Mouse (Mus musculus) bone marrow, adult 2 months (tissue): ENCODE results near the gene Igsf3. TPM values are rescaled to one million over a fixed set of nuclear protein-coding genes. Genes with fewer than 3 reads are reported as not detected.

ENCODE experiments used
- H3K27ac ChIP-seq: fragments of 200-500 bp; 2 replicates; pipeline ENCODE4 v1.5.1; 2012; ENCODE audit warnings: low read depth, mild to moderate bottlenecking, control low read depth, inconsistent platforms, low read length; ENCODE audit not compliant: control insufficient read depth, poor library complexity, insufficient read depth
- H3K4me1 ChIP-seq: fragments of 200-500 bp; 2 replicates; pipeline ENCODE4 v1.6.1; 2011; ENCODE audit warnings: low read length; ENCODE audit not compliant: control insufficient read depth, insufficient read depth
- H3K4me3 ChIP-seq: fragments of 200-500 bp; replicated peaks from 2 replicates; pipeline ENCODE3; 2011; ENCODE audit warnings: mild to moderate bottlenecking, low read depth, low read length, control low read depth; ENCODE audit not compliant: control insufficient read depth
- CTCF ChIP-seq: fragments of 200-500 bp; IDR thresholded peaks from 2 replicates; pipeline ENCODE4 v1.5.1; 2011; ENCODE audit warnings: low read length, control low read depth; ENCODE audit not compliant: control insufficient read depth, insufficient read depth
- POLR2A ChIP-seq: fragments of 200-500 bp; IDR thresholded peaks from 2 replicates; pipeline ENCODE4 v1.6.1; 2011; ENCODE audit warnings: low read depth, mild to moderate bottlenecking, control low read depth, low read length, borderline replicate concordance; ENCODE audit not compliant: control insufficient read depth
- WGBS: fragments of 180-500 bp; shearing (Covaris S2); methylation state at CpG from one replicate; pipeline ENCODE4 v1.1.7; 2018; 5-methylcytosine and 5-hydroxymethylcytosine counted together
- polyA plus RNA-seq: library from polyadenylated mRNA; stranded (reverse); fragments of >200 nt; gene quantifications from 2 replicates; pipeline ENCODE4 v1.2.4, GENCODE M21; 2011; ENCODE audit warnings: low replicate concordance; ENCODE audit not compliant: missing spikeins, insufficient read depth, insufficient read length

Gene Igsf3
- polyA plus RNA-seq, 1 experiment, result 6.3 TPM

DNA sequence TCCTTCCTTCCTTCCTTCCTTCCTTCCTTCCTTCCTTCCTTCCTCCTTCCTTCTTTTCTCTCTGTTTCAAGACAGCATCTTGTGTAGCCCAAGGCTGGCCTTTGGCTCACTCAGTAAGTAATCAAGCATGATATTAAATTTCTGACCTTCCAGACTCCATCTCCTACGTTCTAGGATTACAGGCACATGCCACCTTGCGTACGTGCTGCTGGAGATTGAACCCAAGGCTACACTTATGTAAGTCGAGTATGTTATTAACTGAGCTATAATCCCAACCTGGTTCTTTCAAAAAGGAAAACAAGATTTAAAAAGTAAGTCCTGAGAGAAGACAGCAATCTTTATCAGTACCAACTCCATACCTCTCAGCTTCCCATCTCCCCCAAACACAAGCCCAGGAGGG is 124.7 kb downstream of the Igsf3 start:
- Histone ChIP-seq H3K27ac (no peak overlapping the region), H3K4me1 (no peaks in the 10 kb centered on the region), H3K4me3 (no peak overlapping the region)
- 87% methylated on average over 4 of the region's 4 CpGs for WGBS
- TF ChIP-seq POLR2A (no peak), CTCF (no peak)

DNA sequence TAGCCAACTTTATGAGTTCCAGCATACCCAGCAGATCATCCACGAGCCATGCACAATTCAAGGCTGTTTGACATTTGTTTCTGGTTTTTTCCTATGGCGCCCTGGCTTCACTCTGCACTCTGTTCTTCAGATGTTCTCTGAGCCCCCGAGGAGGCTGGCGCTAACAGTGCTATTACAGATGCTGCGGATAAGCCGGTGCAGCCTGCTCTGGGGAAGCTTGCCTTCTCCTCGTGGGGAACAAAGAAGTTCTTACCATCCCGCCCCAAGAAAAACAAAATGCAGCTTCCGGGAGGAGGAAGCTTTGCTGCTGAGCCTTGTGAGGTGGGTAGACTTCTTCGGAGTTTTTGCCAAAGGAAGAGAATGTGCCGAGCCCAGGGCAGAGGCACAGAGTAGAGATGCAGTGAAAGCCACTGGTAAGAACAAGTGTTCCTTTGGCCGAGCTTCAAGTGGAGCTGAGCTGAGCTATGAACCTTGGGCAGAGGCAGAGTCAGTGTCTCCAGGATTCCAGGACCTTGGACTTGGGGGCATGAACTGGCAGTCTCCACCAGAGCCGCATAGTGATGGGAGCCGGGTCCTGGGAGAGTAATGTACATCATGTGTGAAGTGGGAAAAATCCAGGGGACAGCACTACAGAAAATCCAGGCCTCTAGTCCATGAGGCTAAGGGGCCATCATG is 125.3 kb downstream of the Igsf3 start:
- Histone ChIP-seq H3K27ac (no peak overlapping the region), H3K4me1 (no peaks in the 10 kb centered on the region), H3K4me3 (no peak overlapping the region)
- WGBS, result 31% methylated on average over 14 of the region's 14 CpGs
- TF ChIP-seq POLR2A (no peak), CTCF (no peak)

DNA sequence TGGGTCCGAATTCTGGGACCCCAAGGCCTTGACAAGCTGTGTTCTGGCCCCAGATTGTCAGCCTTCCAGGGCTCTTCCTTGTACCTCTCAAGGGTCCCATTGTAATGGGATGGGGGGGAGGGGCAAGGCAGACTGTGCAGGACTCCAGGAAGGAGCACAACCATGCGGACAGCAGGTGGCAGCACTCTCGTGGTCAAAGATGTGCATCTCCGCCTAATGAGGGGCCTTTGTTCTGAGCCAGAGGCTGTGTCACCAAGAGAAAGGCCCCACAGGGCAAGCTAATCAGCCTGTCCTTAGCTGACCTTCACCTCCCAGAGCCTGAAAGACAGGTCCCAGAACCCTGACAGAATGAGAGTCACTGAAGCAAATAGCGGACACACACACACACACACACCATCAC is 129.3 kb downstream of the Igsf3 start:
- TF ChIP-seq CTCF (peak; percentile 62), POLR2A (no peak)
- 33% methylated on average over 5 of the region's 5 CpGs for WGBS
- H3K4me3 ChIP-seq, result no peak overlapping the region
- H3K4me1 ChIP-seq, result no peaks in the 10 kb centered on the region
- no peak overlapping the region for H3K27ac ChIP-seq

DNA sequence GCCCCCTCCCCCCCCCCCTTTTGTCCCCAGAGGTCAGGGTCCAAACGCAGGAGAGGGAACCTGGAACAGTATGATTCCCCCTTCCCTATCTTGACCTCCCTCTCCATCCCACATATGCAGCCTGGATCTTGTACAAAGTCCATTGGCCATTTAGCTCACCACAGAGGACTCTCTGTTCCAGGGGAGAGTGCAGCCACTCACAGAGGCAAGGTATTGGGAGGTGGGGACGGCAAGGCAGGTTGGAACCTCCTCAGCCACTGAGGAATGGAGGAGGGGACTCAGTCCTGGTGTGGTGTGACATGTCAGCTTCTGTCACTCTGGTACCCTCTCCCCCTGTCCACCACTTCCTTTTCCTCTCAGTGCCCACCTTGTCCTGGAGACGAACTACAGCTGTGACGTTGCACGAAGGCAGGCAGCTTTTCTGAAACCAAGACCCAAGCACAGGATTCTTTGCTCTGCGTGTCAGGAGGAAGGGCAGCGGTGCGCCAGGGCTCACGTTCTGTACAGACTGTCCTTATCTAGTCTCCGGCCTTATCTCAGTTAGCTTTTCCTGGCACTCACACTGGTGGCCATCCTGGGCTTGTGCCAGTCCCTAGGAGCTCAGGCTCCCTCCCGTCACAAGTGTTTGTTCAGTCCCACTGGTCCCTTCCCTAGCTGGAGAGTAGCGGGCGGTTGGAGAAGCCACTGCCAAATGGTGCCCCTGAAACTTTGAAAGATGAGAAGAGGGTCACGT is 130.3 kb downstream of the Igsf3 start:
- H3K4me1 ChIP-seq, result no peaks in the 10 kb centered on the region
- TF ChIP-seq POLR2A, result no peak
- no peak overlapping the region for H3K27ac ChIP-seq
- 32% methylated on average over 14 of the region's 14 CpGs for WGBS
- H3K4me3 ChIP-seq, result no peak overlapping the region

DNA sequence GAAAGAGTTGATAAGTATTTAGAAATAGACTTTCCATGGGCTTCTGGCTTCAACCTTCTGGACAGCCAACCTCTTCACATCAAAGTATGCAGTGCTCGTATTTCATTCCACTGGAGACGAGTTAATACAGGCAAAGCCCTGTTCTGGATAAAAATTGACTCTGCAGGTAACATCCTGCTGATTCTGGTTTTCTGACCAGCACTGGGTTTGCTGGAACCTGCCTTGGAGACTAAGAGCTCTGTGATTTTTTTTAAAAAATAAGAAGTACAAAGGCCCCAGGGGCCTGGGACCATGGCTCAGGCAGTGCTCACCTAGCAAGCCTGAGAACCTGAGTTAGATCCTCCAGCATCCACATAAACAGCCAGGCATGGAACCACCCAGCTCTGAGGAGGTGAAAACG is 130.9 kb downstream of the Igsf3 start:
- Histone ChIP-seq H3K4me3 (no peak overlapping the region), H3K27ac (no peak overlapping the region), H3K4me1 (no peaks in the 10 kb centered on the region)
- 67% methylated on average over 3 of the region's 3 CpGs for WGBS
- no peak for TF ChIP-seq CTCF
- TF ChIP-seq POLR2A, result no peak

DNA sequence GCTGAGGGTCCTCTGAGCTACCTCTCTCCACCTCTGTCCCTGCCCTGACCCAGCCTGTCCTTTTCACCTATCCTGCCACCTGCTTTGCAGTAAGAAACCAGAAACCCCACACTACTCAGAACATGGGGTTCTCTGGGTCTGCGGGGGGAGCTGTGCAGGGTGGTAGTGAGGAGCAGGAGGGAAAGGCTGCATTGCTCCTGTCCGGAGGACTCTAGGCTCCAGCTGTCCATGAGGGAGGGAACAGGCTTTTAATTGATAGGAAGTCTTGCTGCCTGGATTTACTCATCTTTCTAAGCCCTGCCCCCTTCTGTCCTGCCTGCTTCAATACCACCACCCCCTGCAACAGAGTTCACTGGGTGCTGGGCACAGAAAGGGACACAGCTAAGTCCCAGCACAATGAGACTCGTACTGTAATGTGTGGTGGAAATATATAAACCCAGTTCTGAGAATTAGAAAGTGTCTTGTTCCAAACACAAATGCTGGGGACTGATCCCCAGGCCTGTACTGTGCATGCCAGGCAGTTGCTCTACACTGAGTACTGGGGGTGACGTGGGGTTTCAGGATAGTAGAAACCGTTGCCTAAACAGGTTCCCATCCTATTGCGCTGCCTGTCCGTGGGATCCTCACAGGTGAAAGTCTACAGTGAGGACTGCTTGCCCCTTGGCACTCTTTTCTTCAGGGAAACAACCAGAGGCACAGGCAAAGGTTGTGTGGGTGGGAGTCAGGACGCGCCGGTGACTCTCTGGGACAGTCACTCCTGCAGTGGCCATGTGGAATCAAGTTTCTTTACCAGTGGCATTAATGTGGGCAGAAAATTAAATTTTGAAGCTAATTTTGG is 133.0 kb downstream of the Igsf3 start:
- no peak overlapping the region for H3K27ac ChIP-seq
- no peak overlapping the region for H3K4me3 ChIP-seq
- WGBS, result 83% methylated on average over 10 of the region's 10 CpGs
- TF ChIP-seq CTCF (no peak), POLR2A (no peak)
- H3K4me1 ChIP-seq, result no peaks in the 10 kb centered on the region

DNA sequence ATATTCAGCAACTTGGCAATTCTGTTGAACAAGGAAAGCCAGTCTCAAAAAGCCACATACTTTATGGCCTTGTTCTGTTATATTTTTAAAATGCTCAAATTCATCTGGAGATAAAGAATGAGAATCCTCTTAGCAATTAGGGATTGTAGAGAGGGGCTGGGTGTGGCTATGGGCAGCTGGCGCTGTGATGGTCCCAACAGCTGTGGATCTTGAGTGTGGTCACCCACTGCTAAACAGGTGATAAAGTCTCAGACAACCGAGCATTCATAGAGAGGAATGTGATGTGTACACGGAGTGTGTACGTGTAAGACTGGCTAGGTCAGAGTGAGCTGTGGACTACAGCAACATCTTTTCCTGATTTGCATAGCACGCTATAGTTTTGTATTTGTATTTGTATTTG is 133.7 kb downstream of the Igsf3 start:
- 73% methylated on average over 5 of the region's 5 CpGs for WGBS
- no peaks in the 10 kb centered on the region for H3K4me1 ChIP-seq
- TF ChIP-seq CTCF (no peak), POLR2A (no peak)
- no peak overlapping the region for H3K4me3 ChIP-seq
- no peak overlapping the region for H3K27ac ChIP-seq

Other genes starting within 250 kb of the Igsf3 start
- gene Cd2, start 89.1 kb upstream of the Igsf3 start, polyA plus RNA-seq, result 10.9 and 29.0 TPM in 2 replicates
- gene Atp1a1, start 227.6 kb downstream of the Igsf3 start, polyA plus RNA-seq, result 57.8 and 73.9 TPM in 2 replicates